Mouse (Mus musculus) adrenal gland, adult 8-10 months (tissue): ENCODE measurements around the gene Eftud2. TPM values are rescaled to one million over a fixed set of nuclear protein-coding genes. Genes with fewer than 3 reads are reported as not detected.

Experiments used
- DNase-seq: peaks from one replicate; pipeline ENCODE4 v3.0.0; 2022
- total RNA-seq, 4 experiments: library from RNA; stranded (reverse); gene quantifications; 2 replicates each; pipeline ENCODE4 v1.2.4; 2022

Gene Eftud2
- total RNA-seq = 10 to 100 TPM; 62.2 to 95.9 (median 82.0) TPM

GRCm38 (mm10) chr11:102880585-102881313 lies at the start of gene Eftud2, which contains the start of gene Ccdc103:
TSS of gene Eftud2 (minus strand) at chr11:102880985.
TSS of gene Ccdc103 (plus strand) at chr11:102881204.
- peak; percentile 86 for DNase-seq

GRCm38 (mm10) chr11:102925351-102925717 lies 44.5 kb upstream of the Eftud2 start:
- DNase-seq = no peak

- peak; percentile 91 for DNase-seq
These were observed 44.0 kb upstream of the Eftud2 start, which contains the start of gene Kif18b for GRCm38 (mm10) chr11:102924557-102925350. TSS of gene Kif18b (minus strand) at chr11:102925124.

- no peak for DNase-seq
These were observed 40.7 kb upstream of the Eftud2 start for GRCm38 (mm10) chr11:102921491-102921890.

- DNase-seq = no peak
These were observed 37.3 kb upstream of the Eftud2 start for GRCm38 (mm10) chr11:102918077-102918476.

GRCm38 (mm10) chr11:102915380-102915779 lies 34.6 kb upstream of the Eftud2 start:
- DNase-seq = no peak

GRCm38 (mm10) chr11:102911376-102911775 lies 30.6 kb upstream of the Eftud2 start:
- DNase-seq = no peak

- no peak for DNase-seq
These were observed 22.9 kb upstream of the Eftud2 start for GRCm38 (mm10) chr11:102903654-102904053.

- DNase-seq = no peak
These were observed 21.3 kb upstream of the Eftud2 start for GRCm38 (mm10) chr11:102902107-102902506.

- no peak for DNase-seq
These were observed 20.4 kb upstream of the Eftud2 start for GRCm38 (mm10) chr11:102901199-102901598.

- peak; percentile 55 for DNase-seq
These were observed 20.0 kb upstream of the Eftud2 start, which contains the start of gene Gfap for GRCm38 (mm10) chr11:102900763-102901162. TSS of gene Gfap (minus strand) at chr11:102900912.

- no peak for DNase-seq
These were observed 17.6 kb upstream of the Eftud2 start for GRCm38 (mm10) chr11:102898408-102898807.

GRCm38 (mm10) chr11:102896641-102897040 lies 15.9 kb upstream of the Eftud2 start:
- DNase-seq = no peak

- no peak for DNase-seq
These were observed 15.0 kb upstream of the Eftud2 start for GRCm38 (mm10) chr11:102895779-102896178.

GRCm38 (mm10) chr11:102894716-102895115 lies 13.9 kb upstream of the Eftud2 start:
- DNase-seq = no peak

GRCm38 (mm10) chr11:102893015-102893651 lies 12.3 kb upstream of the Eftud2 start:
- DNase-seq = peak; percentile 49

- DNase-seq = no peak
These were observed 9.3 kb upstream of the Eftud2 start for GRCm38 (mm10) chr11:102890096-102890495.

- no peak for DNase-seq
These were observed 7.3 kb upstream of the Eftud2 start for GRCm38 (mm10) chr11:102888135-102888534.

GRCm38 (mm10) chr11:102887433-102887832 lies 6.6 kb upstream of the Eftud2 start:
- DNase-seq = no peak

- no peak for DNase-seq
These were observed 3.9 kb upstream of the Eftud2 start, which contains the start of gene Fam187a for GRCm38 (mm10) chr11:102884616-102885219. TSS of gene Fam187a (plus strand) at chr11:102885169.

GRCm38 (mm10) chr11:102881314-102882198 lies 771 bp upstream of the Eftud2 start:
- no peak for DNase-seq
